Mouse (Mus musculus): ENCODE measurements around the gene Nupr1. TPM values are rescaled to one million over a fixed set of nuclear protein-coding genes. Genes with fewer than 3 reads are reported as not detected.
"Not testable (repeated sequence)": the region's sequence is repeated elsewhere in the genome, so short reads cannot be mapped to it uniquely, and the experiment has no call there.

Gene Nupr1
- polyA plus RNA-seq, 2 experiments = 1.9 to 3.2 TPM

GRCm38 (mm10) chr7:126645708-126646107 is 15.0 kb upstream of the Nupr1 start:
- H3K4me3 ChIP-seq (ENCODE audit: insufficient read depth in 1 of 2, low read depth in 2 of 2, low read length in 2 of 2) = no peak overlapping the region
- ATAC-seq (ENCODE audit: insufficient read depth) = no peak
- H3K27ac ChIP-seq = no peak overlapping the region
- H3K9me3 ChIP-seq (ENCODE audit: control insufficient read depth, low read length) = no peaks in the 10 kb centered on the region
- H3K4me1 ChIP-seq (replicated peaks; ENCODE audit: control insufficient read depth in 2 of 2, insufficient read depth in 2 of 2, low read length in 1 of 2) = peaks cover 11 to 12% of the 10 kb centered on the region in 2 experiments
- H3K9ac ChIP-seq (replicated peaks) = no peak overlapping the region
- H3K36me3 ChIP-seq (replicated peaks; ENCODE audit: control insufficient read depth, insufficient read depth, low read depth) = no peaks in the 10 kb centered on the region
- WGBS (ENCODE audit: insufficient replicate concordance) = 43% methylated on average over 5 of the region's 5 CpGs
- H3K4me2 ChIP-seq (ENCODE audit: low read depth) = no peak overlapping the region
- TF ChIP-seq CTCF (IDR thresholded peaks at IDR 0.05; ENCODE audit: low read depth) (no peak), EP300 (IDR thresholded peaks at IDR 0.05; ENCODE audit: low read depth) (no peak)
- DNase-seq (ENCODE audit: low read depth in 3 of 3, low spot score in 3 of 3) = no peak
- no peaks in the 10 kb centered on the region for H3K27me3 ChIP-seq (ENCODE audit: control insufficient read depth, insufficient read depth, low read length)

- H3K27ac ChIP-seq = no peak overlapping the region
Measured at GRCm38 (mm10) chr7:126644914-126645313, 14.3 kb upstream of the Nupr1 start.

DNA sequence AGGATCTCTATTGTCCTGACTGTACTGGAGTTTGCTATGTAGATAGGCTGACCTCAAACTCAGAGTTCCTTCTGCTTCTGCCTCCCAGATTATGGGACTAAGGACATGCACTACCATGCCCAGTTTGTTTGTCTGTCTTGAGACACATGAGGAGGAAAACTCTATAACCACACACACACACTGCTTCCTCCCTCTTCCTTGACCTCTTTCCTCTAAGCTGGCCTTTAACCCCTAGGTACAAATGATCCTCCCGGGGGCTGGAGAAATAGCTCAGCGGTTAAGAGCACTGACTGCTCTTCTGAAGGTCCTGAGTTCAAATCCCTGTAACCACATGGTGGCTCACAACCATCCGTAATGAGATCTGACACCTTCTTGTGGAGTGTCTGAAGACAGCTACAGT is 13.7 kb upstream of the Nupr1 start:
- Histone ChIP-seq H3K27me3 (ENCODE audit: control insufficient read depth, insufficient read depth, low read length) (no peaks in the 10 kb centered on the region), H3K4me3 (ENCODE audit: insufficient read depth in 1 of 2, low read depth in 2 of 2, low read length in 2 of 2) (no peak overlapping the region), H3K9me3 (ENCODE audit: control insufficient read depth, low read length) (no peaks in the 10 kb centered on the region), H3K36me3 (replicated peaks; ENCODE audit: control insufficient read depth, insufficient read depth, low read depth) (no peaks in the 10 kb centered on the region), H3K4me1 (replicated peaks; ENCODE audit: control insufficient read depth in 2 of 2, insufficient read depth in 2 of 2, low read length in 1 of 2) (peaks cover 2 to 3% of the 10 kb centered on the region in 2 experiments; a peak in 3 of 4 replicates), H3K4me2 (ENCODE audit: low read depth) (no peak overlapping the region), H3K9ac (replicated peaks) (no peak overlapping the region), H3K27ac (no peak overlapping the region)
- TF ChIP-seq EP300 (IDR thresholded peaks at IDR 0.05; ENCODE audit: low read depth) (no peak), CTCF (IDR thresholded peaks at IDR 0.05; ENCODE audit: low read depth) (no peak)
- DNase-seq (ENCODE audit: low read depth in 3 of 3, low spot score in 3 of 3) (no peak), ATAC-seq (ENCODE audit: insufficient read depth) (no peak)
- WGBS (ENCODE audit: insufficient replicate concordance) = 40% methylated on average over 3 of the region's 3 CpGs

More at GRCm38 (mm10) chr7:126644914-126645313, 14.3 kb upstream of the Nupr1 start:
- H3K27me3 ChIP-seq (ENCODE audit: control insufficient read depth, insufficient read depth, low read length) = no peaks in the 10 kb centered on the region
- no peak for TF ChIP-seq CTCF (IDR thresholded peaks at IDR 0.05; ENCODE audit: low read depth)
- no peak for TF ChIP-seq EP300 (IDR thresholded peaks at IDR 0.05; ENCODE audit: low read depth)
- H3K4me1 ChIP-seq (replicated peaks; ENCODE audit: control insufficient read depth in 2 of 2, insufficient read depth in 2 of 2, low read length in 1 of 2) = peaks cover 4 to 5% of the 10 kb centered on the region in 2 experiments
- H3K9ac ChIP-seq (replicated peaks) = no peak overlapping the region
- H3K4me2 ChIP-seq (ENCODE audit: low read depth) = no peak overlapping the region
- no peak overlapping the region for H3K4me3 ChIP-seq (ENCODE audit: insufficient read depth in 1 of 2, low read depth in 2 of 2, low read length in 2 of 2)
- no peaks in the 10 kb centered on the region for H3K36me3 ChIP-seq (replicated peaks; ENCODE audit: control insufficient read depth, insufficient read depth, low read depth)
- DNase-seq (ENCODE audit: low read depth in 3 of 3, low spot score in 3 of 3) (no peak), ATAC-seq (ENCODE audit: insufficient read depth) (no peak)
- H3K9me3 ChIP-seq (ENCODE audit: control insufficient read depth, low read length) = no peaks in the 10 kb centered on the region

DNA sequence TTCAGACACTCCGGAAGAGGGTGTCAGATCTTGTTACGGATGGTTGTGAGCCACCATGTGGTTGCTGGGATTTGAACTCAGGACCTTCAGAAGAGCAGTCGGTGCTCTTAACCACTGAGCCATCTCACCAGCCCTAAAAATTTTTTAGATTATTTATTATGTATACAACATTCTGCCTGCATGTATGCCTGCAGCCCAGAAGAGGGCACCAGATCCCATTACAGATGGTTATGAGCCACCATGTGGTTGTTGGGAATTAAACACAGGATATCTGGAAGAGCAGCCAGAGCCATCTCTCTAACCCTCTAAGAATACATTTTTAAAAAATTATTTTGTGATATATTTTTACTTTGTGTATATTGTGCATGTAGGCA is 12.6 kb upstream of the Nupr1 start:
- not testable (repeated sequence) for H3K27me3 ChIP-seq (ENCODE audit: control insufficient read depth, insufficient read depth, low read length); H3K9ac ChIP-seq (replicated peaks); H3K4me3 ChIP-seq (ENCODE audit: insufficient read depth in 1 of 2, low read depth in 2 of 2, low read length in 2 of 2); H3K4me2 ChIP-seq (ENCODE audit: low read depth); H3K27ac ChIP-seq; H3K9me3 ChIP-seq (ENCODE audit: control insufficient read depth, low read length); DNase-seq (ENCODE audit: low read depth in 3 of 3, low spot score in 3 of 3); H3K36me3 ChIP-seq (replicated peaks; ENCODE audit: control insufficient read depth, insufficient read depth, low read depth); H3K4me1 ChIP-seq (replicated peaks; ENCODE audit: control insufficient read depth in 2 of 2, insufficient read depth in 2 of 2, low read length in 1 of 2)
- WGBS (ENCODE audit: insufficient replicate concordance) = 41% methylated on average over 3 of the region's 3 CpGs
- peak; percentile 73 for TF ChIP-seq CTCF (IDR thresholded peaks at IDR 0.05; ENCODE audit: low read depth)
- peak; percentile 48; the same call in 1 of the 2 replicates for ATAC-seq (ENCODE audit: insufficient read depth)

- H3K27ac ChIP-seq = no peak overlapping the region
- no peak overlapping the region for H3K4me3 ChIP-seq (ENCODE audit: insufficient read depth in 1 of 2, low read depth in 2 of 2, low read length in 2 of 2)
- no peak for DNase-seq (ENCODE audit: low read depth in 3 of 3, low spot score in 3 of 3)
- no peak for ATAC-seq (ENCODE audit: insufficient read depth)
- no peaks in the 10 kb centered on the region for H3K27me3 ChIP-seq (ENCODE audit: control insufficient read depth, insufficient read depth, low read length)
- no peaks in the 10 kb centered on the region for H3K4me1 ChIP-seq (replicated peaks; ENCODE audit: control insufficient read depth in 2 of 2, insufficient read depth in 2 of 2, low read length in 1 of 2)
- H3K9ac ChIP-seq (replicated peaks) = no peak overlapping the region
- H3K9me3 ChIP-seq (ENCODE audit: control insufficient read depth, low read length) = no peaks in the 10 kb centered on the region
- TF ChIP-seq EP300 (IDR thresholded peaks at IDR 0.05; ENCODE audit: low read depth) (no peak), CTCF (IDR thresholded peaks at IDR 0.05; ENCODE audit: low read depth) (no peak; the same call in 1 of the 2 replicates)
- 50% methylated on average over 5 of the region's 5 CpGs for WGBS (ENCODE audit: insufficient replicate concordance)
- no peak overlapping the region for H3K4me2 ChIP-seq (ENCODE audit: low read depth)
- H3K36me3 ChIP-seq (replicated peaks; ENCODE audit: control insufficient read depth, insufficient read depth, low read depth) = no peaks in the 10 kb centered on the region
Measured at GRCm38 (mm10) chr7:126642545-126643243, 12.0 kb upstream of the Nupr1 start.

Data from liver, embryonic 14.5 days (tissue).